Mouse (Mus musculus): Measurements from ENCODE around the gene Gm340. TPM values are rescaled to one million over a fixed set of nuclear protein-coding genes. Genes with fewer than 3 reads are reported as not detected.
A peak's percentile ranks its signal among the peaks of the same experiment; 100 is the strongest.

Gene Gm340
- polyA plus RNA-seq, 1 experiment from 2014 or later = 3.9 TPM

- no peak overlapping the region for H3K4me2 ChIP-seq (replicated peaks)
- WGBS = 66% methylated on average over 13 of the region's 13 CpGs
These were observed 34.9 kb downstream of the Gm340 start for GRCm38 (mm10) chr19:41617102-41617501.

GRCm38 (mm10) chr19:41618153-41618657 is 36.0 kb downstream of the Gm340 start:
- WGBS = 44% methylated on average over 6 of the region's 6 CpGs
- H3K36me3 ChIP-seq = no peaks in the 10 kb centered on the region
- H3K4me2 ChIP-seq (replicated peaks) = no peak overlapping the region

More at GRCm38 (mm10) chr19:41617102-41617501, 34.9 kb downstream of the Gm340 start:
- Histone ChIP-seq H3K4me3 (no peak overlapping the region), H3K36me3 (no peaks in the 10 kb centered on the region), H3K9me3 (replicated peaks) (no peaks in the 10 kb centered on the region), H3K4me1 (peaks cover 50% of the 10 kb centered on the region), H3K27ac (no peak overlapping the region), H3K9ac (no peak overlapping the region), H3K27me3 (peaks cover 37% of the 10 kb centered on the region)
- no peak for ATAC-seq (ENCODE audit: low FRiP score)

GRCm38 (mm10) chr19:41618771-41619385 is 36.7 kb downstream of the Gm340 start:
- ATAC-seq (ENCODE audit: low FRiP score) = peak; percentile 36; the same call in 1 of the 2 replicates
- H3K4me2 ChIP-seq (replicated peaks) = no peak overlapping the region
- peaks cover 42% of the 10 kb centered on the region for H3K4me1 ChIP-seq
- no peak overlapping the region for H3K4me3 ChIP-seq
- peaks cover 36% of the 10 kb centered on the region for H3K27me3 ChIP-seq
- 60% methylated on average over 19 of the region's 19 CpGs for WGBS
- no peak overlapping the region for H3K27ac ChIP-seq
- no peak overlapping the region for H3K9ac ChIP-seq
- H3K9me3 ChIP-seq (replicated peaks) = no peaks in the 10 kb centered on the region
- no peaks in the 10 kb centered on the region for H3K36me3 ChIP-seq

More at GRCm38 (mm10) chr19:41618153-41618657, 36.0 kb downstream of the Gm340 start:
- Histone ChIP-seq H3K9ac (no peak overlapping the region), H3K27ac (no peak overlapping the region), H3K9me3 (replicated peaks) (no peaks in the 10 kb centered on the region), H3K4me3 (no peak overlapping the region), H3K4me1 (peaks cover 48% of the 10 kb centered on the region), H3K27me3 (peaks cover 37% of the 10 kb centered on the region)
- no peak for ATAC-seq (ENCODE audit: low FRiP score)

GRCm38 (mm10) chr19:41620366-41621092 is 38.4 kb downstream of the Gm340 start:
- Histone ChIP-seq H3K27ac (no peak overlapping the region), H3K9me3 (replicated peaks) (peaks cover 5% of the 10 kb centered on the region; the same call in 1 of the 2 replicates), H3K36me3 (peaks cover 12% of the 10 kb centered on the region), H3K4me2 (replicated peaks) (no peak overlapping the region), H3K27me3 (peaks cover 20% of the 10 kb centered on the region), H3K4me3 (no peak overlapping the region), H3K4me1 (peaks cover 32% of the 10 kb centered on the region), H3K9ac (no peak overlapping the region)
- no peak for ATAC-seq (ENCODE audit: low FRiP score)
- WGBS = 85% methylated on average over 14 of the region's 14 CpGs

GRCm38 (mm10) chr19:41628970-41629369 is 46.8 kb downstream of the Gm340 start:
- Histone ChIP-seq H3K4me2 (replicated peaks) (no peak overlapping the region), H3K27me3 (peaks cover 8% of the 10 kb centered on the region; the same call in 1 of the 2 replicates), H3K4me3 (no peak overlapping the region), H3K9me3 (replicated peaks) (peaks cover 5% of the 10 kb centered on the region; the same call in 1 of the 2 replicates), H3K27ac (no peak overlapping the region), H3K36me3 (peaks cover 26% of the 10 kb centered on the region), H3K9ac (no peak overlapping the region), H3K4me1 (no peaks in the 10 kb centered on the region)
- ATAC-seq (ENCODE audit: low FRiP score) = no peak
- 90% methylated on average over 11 of the region's 11 CpGs for WGBS

- H3K9me3 ChIP-seq (replicated peaks) = peaks cover 5% of the 10 kb centered on the region; the same call in 1 of the 2 replicates
- peak; percentile 58; the same call in 1 of the 2 replicates for ATAC-seq (ENCODE audit: low FRiP score)
- no peak overlapping the region for H3K27ac ChIP-seq
- 46% methylated on average over 5 of the region's 5 CpGs for WGBS
- H3K4me2 ChIP-seq (replicated peaks) = no peak overlapping the region
- peaks cover 8% of the 10 kb centered on the region; the same call in 1 of the 2 replicates for H3K27me3 ChIP-seq
- no peaks in the 10 kb centered on the region for H3K4me1 ChIP-seq
- no peak overlapping the region for H3K9ac ChIP-seq
- no peak overlapping the region for H3K4me3 ChIP-seq
- peaks cover 23% of the 10 kb centered on the region for H3K36me3 ChIP-seq
These were observed 47.4 kb downstream of the Gm340 start for GRCm38 (mm10) chr19:41629532-41629931.

GRCm38 (mm10) chr19:41634099-41634498 is 51.9 kb downstream of the Gm340 start:
- no peak overlapping the region for H3K27ac ChIP-seq
- H3K4me3 ChIP-seq = no peak overlapping the region
- ATAC-seq (ENCODE audit: low FRiP score) = no peak
- no peak overlapping the region for H3K9ac ChIP-seq
- H3K9me3 ChIP-seq (replicated peaks) = no peaks in the 10 kb centered on the region
- peaks cover 6% of the 10 kb centered on the region; the same call in 1 of the 2 replicates for H3K27me3 ChIP-seq
- H3K36me3 ChIP-seq = 0 out of 2 replicates have a peak, but pooled peaks cover 6% of the 10 kb centered on the region
- no peak overlapping the region for H3K4me2 ChIP-seq (replicated peaks)
- no peaks in the 10 kb centered on the region for H3K4me1 ChIP-seq
- 81% methylated on average over 10 of the region's 10 CpGs for WGBS

GRCm38 (mm10) chr19:41634999-41635398 is 52.8 kb downstream of the Gm340 start:
- H3K4me1 ChIP-seq = no peaks in the 10 kb centered on the region
- no peak overlapping the region for H3K27ac ChIP-seq
- ATAC-seq (ENCODE audit: low FRiP score) = no peak
- no peak overlapping the region for H3K4me3 ChIP-seq
- 59% methylated on average over 6 of the region's 6 CpGs for WGBS
- no peak overlapping the region for H3K4me2 ChIP-seq (replicated peaks)
- no peak overlapping the region for H3K9ac ChIP-seq
- H3K36me3 ChIP-seq = 0 out of 2 replicates have a peak, but pooled peaks cover 6% of the 10 kb centered on the region
- no peaks in the 10 kb centered on the region for H3K9me3 ChIP-seq (replicated peaks)
- H3K27me3 ChIP-seq = peaks cover 6% of the 10 kb centered on the region; the same call in 1 of the 2 replicates

Small RNAs within 50 kb of the gene (microRNA-seq; reads per million reads assigned to microRNA genes)
- not detected for gene Mir8091

Other genes with a start within 250 kb of the Gm340 start
- gene Pik3ap1, start 197.3 kb upstream of the Gm340 start, polyA plus RNA-seq (2016; fragmentation: Nextera tagmentation; extraction: Ambion mirVana) = 2.5 and 2.9 TPM in 2 replicates
- 37.2 and 40.5 TPM in 2 replicates for gene Lcor, start 99.7 kb upstream of the Gm340 start, polyA plus RNA-seq (2016; fragmentation: Nextera tagmentation; extraction: Ambion mirVana)
- gene Slit1, start 161.3 kb downstream of the Gm340 start, polyA plus RNA-seq (2016; fragmentation: Nextera tagmentation; extraction: Ambion mirVana) = 28.9 and 31.9 TPM in 2 replicates
- gene Arhgap19, start 219.7 kb downstream of the Gm340 start, polyA plus RNA-seq (2016; fragmentation: Nextera tagmentation; extraction: Ambion mirVana) = 22.4 and 23.2 TPM in 2 replicates
- gene Frat1, start 247.6 kb downstream of the Gm340 start, polyA plus RNA-seq (2016; fragmentation: Nextera tagmentation; extraction: Ambion mirVana) = 16.8 and 19.4 TPM in 2 replicates